Mouse (Mus musculus) ES-Bruce4 (cell line): ENCODE results near the gene Ugt1a7c. TPM values are rescaled to one million over a fixed set of nuclear protein-coding genes. Genes with fewer than 3 reads are reported as not detected.

ENCODE experiments used
- H3K27ac ChIP-seq: 2 replicates; pipeline ENCODE4 v1.5.1; 2012; ENCODE audit warnings: low read length, inconsistent platforms; ENCODE audit not compliant: insufficient read depth
- H3K27me3 ChIP-seq: 2 replicates; pipeline ENCODE4 v1.6.1; 2012; ENCODE audit warnings: mild to moderate bottlenecking, low read length, inconsistent platforms; ENCODE audit not compliant: control insufficient read depth, poor library complexity, insufficient read depth, severe bottlenecking
- H3K36me3 ChIP-seq: 2 replicates; pipeline ENCODE4 v1.6.1; 2012; ENCODE audit warnings: inconsistent platforms, mild to moderate bottlenecking, low read length, moderate library complexity; ENCODE audit not compliant: control insufficient read depth, poor library complexity, insufficient read depth, severe bottlenecking
- H3K4me1 ChIP-seq: one replicate; pipeline ENCODE4 v1.8.1; 2011; ENCODE audit warnings: low read length; ENCODE audit not compliant: control insufficient read depth, insufficient read depth
- H3K4me3 ChIP-seq: 2 replicates; pipeline ENCODE4 v1.5.1; 2011; ENCODE audit warnings: low read depth, mild to moderate bottlenecking, low read length
- H3K9ac ChIP-seq: 2 replicates; pipeline ENCODE4 v1.6.1; 2012; ENCODE audit warnings: low read depth, mild to moderate bottlenecking, inconsistent platforms; ENCODE audit not compliant: poor library complexity, severe bottlenecking
- H3K9me3 ChIP-seq: replicated peaks from 2 replicates; pipeline ENCODE4 v1.6.1; 2012; ENCODE audit warnings: mild to moderate bottlenecking, low read length, inconsistent platforms; ENCODE audit not compliant: control insufficient read depth, poor library complexity, insufficient read depth, severe bottlenecking
- CTCF ChIP-seq: IDR thresholded peaks from one replicate; pipeline ENCODE4 v1.8.1; 2011; ENCODE audit warnings: low read depth, low read length
- EP300 ChIP-seq: IDR thresholded peaks from 2 replicates; pipeline ENCODE4 v1.6.1; 2011; ENCODE audit warnings: low read depth, low read length; ENCODE audit not compliant: insufficient read depth
- POLR2A ChIP-seq: IDR thresholded peaks from one replicate; pipeline ENCODE4 v1.8.1; 2011; ENCODE audit warnings: low read length; ENCODE audit not compliant: insufficient read depth
- polyA plus RNA-seq: library from polyadenylated mRNA; stranded (reverse); fragments of >200 nt; gene quantifications from 2 replicates; pipeline ENCODE4 v1.2.4, GENCODE M21; 2011; ENCODE audit warnings: low read depth; ENCODE audit not compliant: missing spikeins, insufficient read depth, insufficient read length

The Ugt1a7c gene
- polyA plus RNA-seq, 1 experiment, result not detected

GRCm38 (mm10) chr1:88229566-88229965, 134.7 kb downstream of the Ugt1a7c start:
- no peaks in the 10 kb centered on the region for H3K36me3 ChIP-seq

GRCm38 (mm10) chr1:88229986-88230385, 135.1 kb downstream of the Ugt1a7c start:
- Histone ChIP-seq H3K27me3 (no peaks in the 10 kb centered on the region), H3K9me3 (no peaks in the 10 kb centered on the region), H3K27ac (no peak overlapping the region), H3K4me1 (no peaks in the 10 kb centered on the region), H3K36me3 (no peaks in the 10 kb centered on the region), H3K9ac (no peak overlapping the region), H3K4me3 (no peak overlapping the region)
- TF ChIP-seq EP300, result no peak

More at GRCm38 (mm10) chr1:88229566-88229965, 134.7 kb downstream of the Ugt1a7c start:
- Histone ChIP-seq H3K9me3 (no peaks in the 10 kb centered on the region), H3K27me3 (no peaks in the 10 kb centered on the region), H3K9ac (no peak overlapping the region), H3K4me1 (no peaks in the 10 kb centered on the region), H3K27ac (no peak overlapping the region), H3K4me3 (no peak overlapping the region)
- TF ChIP-seq POLR2A, result no peak
- TF ChIP-seq EP300, result no peak
- TF ChIP-seq CTCF, result no peak

- Histone ChIP-seq H3K9me3 (no peaks in the 10 kb centered on the region), H3K27ac (no peak overlapping the region)
- TF ChIP-seq EP300, result no peak
- TF ChIP-seq POLR2A, result no peak
- no peak for TF ChIP-seq CTCF
These were observed 135.6 kb downstream of the Ugt1a7c start for GRCm38 (mm10) chr1:88230421-88230820.

GRCm38 (mm10) chr1:88230981-88231802, 136.3 kb downstream of the Ugt1a7c start:
- Histone ChIP-seq H3K4me3 (no peak overlapping the region), H3K27me3 (no peaks in the 10 kb centered on the region), H3K36me3 (no peaks in the 10 kb centered on the region), H3K9ac (no peak overlapping the region), H3K27ac (no peak overlapping the region), H3K9me3 (no peaks in the 10 kb centered on the region), H3K4me1 (no peaks in the 10 kb centered on the region)
- TF ChIP-seq EP300, result no peak
- no peak for TF ChIP-seq POLR2A
- no peak for TF ChIP-seq CTCF

More at GRCm38 (mm10) chr1:88230421-88230820, 135.6 kb downstream of the Ugt1a7c start:
- Histone ChIP-seq H3K36me3 (no peaks in the 10 kb centered on the region), H3K4me1 (no peaks in the 10 kb centered on the region), H3K4me3 (no peak overlapping the region), H3K27me3 (no peaks in the 10 kb centered on the region), H3K9ac (no peak overlapping the region)

- Histone ChIP-seq H3K9me3 (no peaks in the 10 kb centered on the region), H3K4me1 (no peaks in the 10 kb centered on the region), H3K27me3 (no peaks in the 10 kb centered on the region), H3K36me3 (no peaks in the 10 kb centered on the region), H3K4me3 (no peak overlapping the region), H3K27ac (no peak overlapping the region), H3K9ac (no peak overlapping the region)
- no peak for TF ChIP-seq POLR2A
- TF ChIP-seq EP300, result no peak
- no peak for TF ChIP-seq CTCF
These were observed 137.1 kb downstream of the Ugt1a7c start for GRCm38 (mm10) chr1:88231803-88232499.
